Mouse (Mus musculus) retina, postnatal 1 day (tissue): Measurements from ENCODE around the gene Arvcf.

Experiments used
- DNase-seq: peaks from one replicate; pipeline ENCODE4 v3.0.0-alpha.2; 2012

Arvcf gene

DNA sequence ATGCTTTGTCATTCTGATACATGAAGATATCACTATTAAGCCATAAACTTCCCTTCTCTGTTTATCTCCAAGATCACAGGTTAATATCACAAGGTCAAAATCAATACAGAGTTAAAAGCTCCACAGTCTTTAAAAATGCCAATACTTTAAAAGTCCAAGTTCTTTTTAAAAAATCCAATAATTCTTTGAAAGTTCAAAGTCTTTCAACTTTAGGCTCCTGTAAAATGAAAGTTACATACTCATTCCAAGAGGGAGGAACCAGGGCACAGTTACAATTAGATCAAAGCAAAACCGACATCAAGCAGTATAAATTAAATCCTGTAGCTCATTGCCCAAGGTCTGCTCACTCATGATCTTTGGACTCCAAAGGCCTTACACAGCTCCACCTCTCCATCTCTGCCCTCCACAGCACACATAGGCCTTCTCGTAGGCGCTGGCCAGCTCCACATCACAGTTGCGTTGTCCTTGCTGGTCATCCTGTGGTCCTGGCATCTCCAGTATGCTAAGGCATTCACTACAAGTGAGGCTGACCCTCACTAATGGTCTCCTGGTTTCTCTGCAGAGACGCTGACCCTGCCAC, 85.4 kb downstream of the Arvcf start:
- DNase-seq, result no peak

- DNase-seq, result no peak
These were observed 88.1 kb downstream of the Arvcf start for GRCm38 (mm10) chr16:18436128-18436527.

- peak; percentile 91 for DNase-seq
These were observed 95.4 kb downstream of the Arvcf start for GRCm38 (mm10) chr16:18443385-18443841.

DNA sequence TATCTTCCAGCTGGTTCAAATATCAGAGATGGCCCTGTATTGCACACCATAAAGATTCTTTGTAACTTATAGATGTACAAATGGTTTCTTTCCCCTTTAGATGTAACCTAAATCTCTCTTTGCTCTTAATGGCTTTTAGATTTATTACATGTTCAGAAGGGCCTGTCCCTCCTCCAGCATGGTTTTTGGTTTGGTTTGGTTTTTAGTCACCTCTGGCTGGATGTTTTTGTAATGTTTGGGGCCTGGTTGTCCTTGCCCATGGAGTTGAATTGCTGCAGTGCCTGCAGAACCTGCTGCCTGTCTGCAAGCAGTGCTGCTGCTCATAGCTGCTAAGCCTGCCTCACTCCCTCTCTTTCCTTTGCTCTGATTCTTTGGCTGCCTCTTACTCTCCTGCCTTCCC, 99.3 kb downstream of the Arvcf start:
- no peak for DNase-seq

DNA sequence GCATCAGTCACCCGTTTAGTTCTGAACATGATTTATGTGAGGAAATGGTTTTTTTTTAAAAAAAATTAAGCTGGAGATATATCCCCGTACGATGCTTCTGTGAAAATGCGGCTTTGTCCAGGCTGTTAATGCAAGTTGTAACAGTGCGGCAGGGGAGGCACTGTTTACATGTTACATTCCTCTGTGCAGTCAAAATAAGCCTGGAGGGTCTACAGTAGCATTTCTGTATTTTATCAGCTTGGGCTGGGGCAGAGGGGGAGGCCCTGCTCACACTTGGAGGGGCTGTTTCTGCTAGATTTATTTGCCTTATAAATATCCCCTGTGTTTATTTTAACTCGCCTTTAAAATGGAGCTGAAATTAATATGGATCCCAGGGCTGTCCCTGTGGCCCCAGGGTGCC, 100.1 kb downstream of the Arvcf start:
- no peak for DNase-seq

GRCm38 (mm10) chr16:18449005-18449404, 101.0 kb downstream of the Arvcf start:
- no peak for DNase-seq

GRCm38 (mm10) chr16:18451486-18452181, 103.7 kb downstream of the Arvcf start:
- DNase-seq, result peak; percentile 61

- DNase-seq, result peak; percentile 42
These were observed 104.4 kb downstream of the Arvcf start for GRCm38 (mm10) chr16:18452361-18452862.

- DNase-seq, result peak; percentile 29
These were observed 105.9 kb downstream of the Arvcf start for GRCm38 (mm10) chr16:18453846-18454245.

GRCm38 (mm10) chr16:18455407-18455806, 107.4 kb downstream of the Arvcf start:
- no peak for DNase-seq
